16 mouse cellular contexts compared by ENCODE assay signal in the genomic region with DNA sequence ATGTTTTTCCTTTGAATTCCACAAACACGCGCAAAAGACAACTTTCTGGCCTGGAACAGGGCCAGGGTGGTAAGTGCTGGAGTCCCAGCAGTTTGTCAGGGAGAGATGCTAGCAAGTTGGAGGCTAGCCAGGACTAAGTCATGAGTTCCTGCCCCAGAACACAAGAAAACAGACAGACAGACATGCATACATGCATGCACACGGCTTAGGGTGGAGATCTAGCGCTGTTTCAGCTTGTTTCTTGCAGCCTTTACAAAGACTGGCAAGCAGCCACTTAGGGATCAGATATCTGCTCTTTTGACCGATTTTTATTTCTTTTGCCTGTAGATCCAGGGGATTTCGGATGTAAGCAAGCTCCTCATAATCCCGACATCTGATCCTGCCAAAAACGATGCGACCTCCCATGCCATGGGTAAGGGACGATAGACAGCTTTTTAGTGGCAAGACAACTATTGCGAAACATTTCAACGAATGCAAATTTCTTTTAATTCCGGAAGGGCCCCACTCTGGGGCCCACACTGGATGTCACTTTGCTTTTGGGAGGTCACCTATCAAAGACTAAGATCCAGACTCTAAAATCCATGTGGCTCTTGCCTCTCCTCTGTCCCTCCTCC. TPM values are rescaled to one million over a fixed set of nuclear protein-coding genes. Genes with fewer than 3 reads are reported as not detected.
A peak's percentile ranks its signal among the peaks of the same experiment; 100 is the strongest.
DNase-seq lines count a peak whose midpoint lies in the region; ATAC-seq and TF ChIP-seq lines count a peak whose summit lies in the region.
"Had no signal": no experiment of that assay in that cellular context is flagged by ENCODE, and none has a peak within 500 bp of the region (broad histone marks: within the 10 kb centered on the region; RNA-seq: fewer than 3 reads in every experiment).

No protein-coding gene starts in this region.

- no peak overlapping the region for H3K4me2 ChIP-seq in hindbrain, postnatal 0 days (ENCODE audit: low read depth, low read length)
- H3K4me2 ChIP-seq in hindbrain, embryonic 12.5 days (replicated peaks): no peak overlapping the region
- no peak overlapping the region for H3K4me2 ChIP-seq in liver, postnatal 0 days (ENCODE audit: low read depth, low read length)
- no peak overlapping the region for H3K4me2 ChIP-seq in liver, embryonic 12.5 days
- H3K4me2 ChIP-seq: heart, embryonic 12.5 days; hindbrain, embryonic 13.5 days; midbrain, embryonic 12.5 days had no signal

- ATAC-seq in hindbrain, postnatal 0 days: no peak
- no peak for ATAC-seq in hindbrain, embryonic 12.5 days (ENCODE audit: low FRiP score)
- no peak for ATAC-seq in liver, postnatal 0 days
- no peak for ATAC-seq in liver, embryonic 12.5 days
- peak; percentile 41 for ATAC-seq in granulocyte monocyte progenitor cell, adult 5-6 weeks (replicated peaks; ENCODE audit: poor library complexity, severe bottlenecking)
- ATAC-seq: CD4-positive, CD25-positive, alpha-beta regulatory T cell, adult 4 months; forebrain, embryonic 16.5 days had no signal

- TF ChIP-seq EP300 in liver, postnatal 0 days (IDR thresholded peaks at IDR 0.05; ENCODE audit: low read depth): no peak

- H3K9ac ChIP-seq in hindbrain, postnatal 0 days (replicated peaks; ENCODE audit: low read length): no peak overlapping the region
- no peak overlapping the region for H3K9ac ChIP-seq in hindbrain, embryonic 12.5 days
- no peak overlapping the region for H3K9ac ChIP-seq in liver, postnatal 0 days (replicated peaks)
- no peak overlapping the region for H3K9ac ChIP-seq in liver, embryonic 12.5 days
- H3K9ac ChIP-seq: heart, embryonic 12.5 days; hindbrain, embryonic 13.5 days; midbrain, embryonic 12.5 days had no signal

- no peak for TF ChIP-seq CTCF in hindbrain, postnatal 0 days (IDR thresholded peaks at IDR 0.05; ENCODE audit: low read depth)
- TF ChIP-seq CTCF in liver, postnatal 0 days (IDR thresholded peaks at IDR 0.05; ENCODE audit: low read depth): no peak

- no peak overlapping the region for H3K27ac ChIP-seq in hindbrain, postnatal 0 days
- no peak overlapping the region for H3K27ac ChIP-seq in hindbrain, embryonic 12.5 days
- H3K27ac ChIP-seq in liver, postnatal 0 days (ENCODE audit: low read depth): no peak overlapping the region
- H3K27ac ChIP-seq in liver, embryonic 12.5 days: no peak overlapping the region
- H3K27ac ChIP-seq: hindbrain, embryonic 13.5 days; left cerebral cortex, adult 2 months; midbrain, embryonic 12.5 days had no signal

- no peaks in the 10 kb centered on the region for H3K4me1 ChIP-seq in hindbrain, postnatal 0 days (ENCODE audit: insufficient read depth, low read length)
- no peaks in the 10 kb centered on the region for H3K4me1 ChIP-seq in hindbrain, embryonic 12.5 days
- H3K4me1 ChIP-seq in liver, postnatal 0 days (ENCODE audit: insufficient read depth): 0 out of 2 replicates have a peak, but pooled peaks cover 6% of the 10 kb centered on the region
- no peaks in the 10 kb centered on the region for H3K4me1 ChIP-seq in liver, embryonic 12.5 days
- H3K4me1 ChIP-seq: hindbrain, embryonic 13.5 days; midbrain, embryonic 12.5 days had no signal

- H3K27me3 ChIP-seq in hindbrain, postnatal 0 days (ENCODE audit: insufficient read depth, low read length): no peaks in the 10 kb centered on the region
- no peaks in the 10 kb centered on the region for H3K27me3 ChIP-seq in hindbrain, embryonic 12.5 days
- no peaks in the 10 kb centered on the region for H3K27me3 ChIP-seq in liver, postnatal 0 days (ENCODE audit: insufficient read depth, low read length)
- H3K27me3 ChIP-seq in liver, embryonic 12.5 days (replicated peaks): no peaks in the 10 kb centered on the region
- H3K27me3 ChIP-seq: heart, embryonic 12.5 days; hindbrain, embryonic 13.5 days; midbrain, embryonic 12.5 days had no signal

- no peaks in the 10 kb centered on the region for H3K9me3 ChIP-seq in hindbrain, postnatal 0 days (ENCODE audit: low read length)
- H3K9me3 ChIP-seq in hindbrain, embryonic 12.5 days (replicated peaks): no peaks in the 10 kb centered on the region
- H3K9me3 ChIP-seq in liver, postnatal 0 days (ENCODE audit: low read length): no peaks in the 10 kb centered on the region
- H3K9me3 ChIP-seq in liver, embryonic 12.5 days (replicated peaks): no peaks in the 10 kb centered on the region
- H3K9me3 ChIP-seq: heart, embryonic 12.5 days; hindbrain, embryonic 13.5 days; midbrain, embryonic 12.5 days had no signal

- no peak overlapping the region for H3K4me3 ChIP-seq in hindbrain, postnatal 0 days (ENCODE audit: low read length)
- H3K4me3 ChIP-seq in hindbrain, embryonic 12.5 days: no peak overlapping the region
- H3K4me3 ChIP-seq in liver, postnatal 0 days (ENCODE audit: low read depth, low read length): no peak overlapping the region
- no peak overlapping the region for H3K4me3 ChIP-seq in liver, embryonic 12.5 days
- H3K4me3 ChIP-seq: heart, embryonic 12.5 days; hindbrain, embryonic 13.5 days; left cerebral cortex, adult 2 months; midbrain, embryonic 12.5 days had no signal

- WGBS in hindbrain, postnatal 0 days: 74% methylated on average over 13 of the region's 13 CpGs
- WGBS in hindbrain, embryonic 12.5 days: 89% methylated on average over 13 of the region's 13 CpGs
- 67% methylated on average over 13 of the region's 13 CpGs for WGBS in liver, postnatal 0 days (ENCODE audit: insufficient replicate concordance)
- WGBS in liver, embryonic 12.5 days (ENCODE audit: insufficient replicate concordance): 79% methylated on average over 13 of the region's 13 CpGs

- H3K36me3 ChIP-seq in hindbrain, postnatal 0 days (ENCODE audit: insufficient read depth, low read length): no peaks in the 10 kb centered on the region; the same call in 1 of the 2 replicates
- H3K36me3 ChIP-seq in hindbrain, embryonic 12.5 days: peaks cover 20% of the 10 kb centered on the region
- H3K36me3 ChIP-seq in liver, postnatal 0 days (replicated peaks; ENCODE audit: insufficient read depth, low read length): no peaks in the 10 kb centered on the region
- H3K36me3 ChIP-seq in liver, embryonic 12.5 days: peaks cover 19% of the 10 kb centered on the region

- DNase-seq in hindbrain, postnatal 0 days (ENCODE audit: low spot score): peak; percentile 8
- DNase-seq in liver, postnatal 0 days: peak; percentile 10
- peak; percentile 64 for DNase-seq in NIH3T3 (ENCODE audit: low read depth)
- DNase-seq in left cerebral cortex, adult 11 months (ENCODE audit: low spot score): no peak
- no peak for DNase-seq in cerebellum, postnatal 25 days
- DNase-seq: right cerebral cortex, postnatal 4 days; thymus, postnatal 14 days had no signal

RNA-seq across cellular contexts. Expression of a gene that starts 17.7 kb away (rescaled TPM):
- 129 and 135 TPM in 2 replicates for total RNA-seq in hindbrain, postnatal 0 days (2014; rRNA removed)
- 223 and 253 TPM in 2 replicates for polyA plus RNA-seq in hindbrain, postnatal 0 days (2015; fragmentation: Nextera tagmentation; extraction: Ambion mirVana)
- 314 and 331 TPM in 2 replicates for polyA plus RNA-seq in hindbrain, embryonic 12.5 days (2016; fragmentation: Nextera tagmentation; extraction: Ambion mirVana)
- 516 and 560 TPM in 2 replicates for polyA plus RNA-seq in liver, postnatal 0 days (2015; fragmentation: Nextera tagmentation; extraction: Ambion mirVana)
- 467 and 508 TPM in 2 replicates for polyA plus RNA-seq in liver, embryonic 12.5 days (2016; fragmentation: Nextera tagmentation; extraction: Ambion mirVana)
- total RNA-seq in granulocyte monocyte progenitor cell, adult 5-6 weeks (2014; fragmentation: Nextera tagmentation): 217 and 261 TPM in 2 replicates
- total RNA-seq in granulocyte monocyte progenitor cell, adult 5-6 weeks (2017): 373 and 405 TPM in 2 replicates

Comparison
In these comparisons a context has a peak if more than half of its experiments do, and no peak if none do; other contexts are left out.
1. DNase-seq: peak in hindbrain, postnatal 0 days (single experiment), liver, postnatal 0 days (single experiment) and NIH3T3 (single experiment); none in left cerebral cortex, adult 11 months (single experiment) and cerebellum, postnatal 25 days (0 of 2).